Comparison of ENCODE assay signal across 19 mouse cellular contexts in genomic region chr9:68987290-68988042, GRCm38 (mm10).
DNase-seq lines count a peak whose midpoint lies in the region.
"Had no signal": no experiment of that assay in that cellular context is flagged by ENCODE, and none has a peak within 500 bp of the region (broad histone marks: within the 10 kb centered on the region; RNA-seq: fewer than 3 reads in every experiment).

No protein-coding gene starts in this region.

- peak; percentile 29 for DNase-seq in cerebellum, adult 11 months
- DNase-seq in cerebellum, adult 8-10 months: no peak
- peak; percentile 59 for DNase-seq in cerebellum, adult 11-12 months
- peak; percentile 67 for DNase-seq in cerebellum, adult 9-11 months
- peak; percentile 11 for DNase-seq in naive thymus-derived CD4-positive, alpha-beta T cell, adult 2 months (ENCODE audit: low read depth)
- DNase-seq in right cerebral cortex, adult 2 months (ENCODE audit: low spot score in 2 of 2): no peak
- no peak for DNase-seq in adrenal gland, postnatal 14 days
- DNase-seq: gastrocnemius, postnatal 10 days; heart, adult 18-20 months; heart, postnatal 10 days; kidney, adult 2 months; kidney, postnatal 36 days; left cerebral cortex, postnatal 4 days; liver, postnatal 0 days; lung, postnatal 36 days; right cerebral cortex, adult 18-20 months; right cerebral cortex, postnatal 4 days; thymus, adult 18-20 months; thymus, postnatal 36 days had no signal

Comparison
In these comparisons a context has a peak if more than half of its experiments do, and no peak if none do; other contexts are left out.
1. DNase-seq: peak in cerebellum, adult 11 months (single experiment), cerebellum, adult 11-12 months (single experiment), cerebellum, adult 9-11 months (single experiment) and naive thymus-derived CD4-positive, alpha-beta T cell, adult 2 months (single experiment); none in cerebellum, adult 8-10 months (single experiment), right cerebral cortex, adult 2 months (0 of 2) and adrenal gland, postnatal 14 days (single experiment).